Mouse (Mus musculus): Measurements from ENCODE around the gene Phactr4. TPM values are rescaled to one million over a fixed set of nuclear protein-coding genes. Genes with fewer than 3 reads are reported as not detected.

The Phactr4 gene
- total and polyA plus RNA-seq, 3 experiments: 0.95 to 9.6 (median 1.4) TPM

DNA sequence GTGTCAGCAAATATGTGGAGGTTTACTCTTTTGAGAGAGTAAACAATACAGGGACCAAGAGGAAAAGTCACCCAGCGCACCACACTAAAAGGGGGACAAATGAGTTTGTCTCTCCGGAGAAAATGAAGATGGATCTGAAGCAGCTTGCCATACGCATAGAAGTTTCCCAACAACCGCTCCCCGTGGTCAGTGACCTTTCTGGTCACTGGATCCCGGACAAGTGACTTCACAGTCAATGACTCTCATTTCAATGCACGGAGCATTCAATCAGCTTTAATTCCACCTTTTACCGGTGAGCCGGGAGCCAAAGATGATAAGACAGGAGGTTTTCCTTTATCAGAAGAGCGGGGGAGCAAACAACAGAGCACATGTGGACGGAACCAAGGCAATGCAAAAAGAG is 15.6 kb upstream of the Phactr4 start:
- H3K4me3 ChIP-seq (replicated peaks in 1 of 3; ENCODE audit: low read depth in 2 of 3, low read length in 2 of 3, poor library complexity in 1 of 3): no peak overlapping the region
- H3K36me3 ChIP-seq (replicated peaks in 1 of 2; ENCODE audit: control insufficient read depth in 1 of 2, insufficient read depth in 1 of 2, low read length in 1 of 2): no peaks in the 10 kb centered on the region
- in situ Hi-C loops (cut with MboI; ENCODE audit: low pct_ligation_motif_present, low pct_unique_long_range_greater_than_20kb, low sequenced_read_pairs): no loop called here
- DNase-seq (ENCODE audit: extremely low read depth): no peak
- H3K79me2 ChIP-seq (replicated peaks; ENCODE audit: control insufficient read depth, extremely low read depth, insufficient read depth, poor library complexity, severe bottlenecking): no peaks in the 10 kb centered on the region
- H3K27me3 ChIP-seq (replicated peaks): no peaks in the 10 kb centered on the region
- dilution Hi-C loops (cut with MboI; ENCODE audit: extremely low pct_ligation_motif_present, extremely low pct_unique_long_range_greater_than_20kb, low sequenced_read_pairs): no loop called here
- H3K9ac ChIP-seq (ENCODE audit: insufficient read depth, low read depth): no peak overlapping the region
- H3K9me3 ChIP-seq (replicated peaks; ENCODE audit: low read length): no peaks in the 10 kb centered on the region
- no peak overlapping the region for H3K4me2 ChIP-seq (ENCODE audit: insufficient read depth, low read depth, poor library complexity, severe bottlenecking)
- H3K4me1 ChIP-seq (ENCODE audit: control insufficient read depth in 1 of 2, insufficient read depth in 2 of 2): peaks cover 0 to 3% of the 10 kb centered on the region in 2 experiments; a peak in 1 of 4 replicates
- TF ChIP-seq TCF12 (IDR thresholded peaks at IDR 0.05; ENCODE audit: low read depth, low read length): no peak
- TF ChIP-seq BHLHE40 (IDR thresholded peaks at IDR 0.05; ENCODE audit: low read depth, low read length): no peak
- no peak overlapping the region for H3K27ac ChIP-seq (ENCODE audit: insufficient read depth, low read depth)

DNA sequence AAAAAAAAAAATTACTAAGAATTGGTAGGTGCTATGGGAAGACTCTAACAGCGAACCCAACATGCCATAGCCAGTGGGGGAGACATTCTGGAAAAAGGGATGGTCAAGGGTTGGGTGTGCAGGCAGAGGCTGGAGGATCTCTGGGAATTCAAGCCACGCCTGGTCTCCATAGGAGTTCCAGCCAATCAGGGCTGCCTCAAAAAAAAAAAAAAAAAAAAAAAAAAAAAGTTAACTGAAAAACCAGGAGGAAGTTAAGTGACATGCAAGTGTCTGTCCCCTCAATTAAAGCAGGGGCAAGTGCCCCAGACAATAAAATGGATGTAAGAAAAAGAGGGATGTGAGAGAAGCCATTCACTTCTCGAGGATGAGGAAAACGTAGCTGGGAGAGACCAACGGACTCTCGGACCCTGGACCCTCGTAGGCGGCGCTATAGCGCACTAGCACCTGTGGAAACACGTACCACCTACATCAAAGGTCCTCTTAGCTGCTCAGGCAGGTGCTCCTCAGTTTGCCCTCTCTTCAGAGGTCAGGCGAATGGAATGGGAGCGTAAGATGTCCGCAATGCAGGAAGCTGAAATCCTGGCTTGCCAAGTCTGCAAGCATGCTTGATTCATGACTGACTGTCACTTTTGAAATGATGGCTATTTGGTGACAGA is 10.6 kb upstream of the Phactr4 start:
- peaks cover 16% of the 10 kb centered on the region for H3K27me3 ChIP-seq (replicated peaks)
- dilution Hi-C loops (cut with MboI; ENCODE audit: extremely low pct_ligation_motif_present, extremely low pct_unique_long_range_greater_than_20kb, low sequenced_read_pairs) (no loop called here), in situ Hi-C loops (cut with MboI; ENCODE audit: low pct_ligation_motif_present, low pct_unique_long_range_greater_than_20kb, low sequenced_read_pairs) (no loop called here)
- H3K27ac ChIP-seq (ENCODE audit: insufficient read depth, low read depth): no peak overlapping the region
- H3K4me2 ChIP-seq (ENCODE audit: insufficient read depth, low read depth, poor library complexity, severe bottlenecking): no peak overlapping the region
- no peaks in the 10 kb centered on the region for H3K36me3 ChIP-seq (replicated peaks in 1 of 2; ENCODE audit: control insufficient read depth in 1 of 2, insufficient read depth in 1 of 2, low read length in 1 of 2)
- no peak for DNase-seq (ENCODE audit: extremely low read depth)
- H3K4me1 ChIP-seq (ENCODE audit: control insufficient read depth in 1 of 2, insufficient read depth in 2 of 2): peaks cover 0 to 3% of the 10 kb centered on the region in 2 experiments; a peak in 1 of 4 replicates
- TF ChIP-seq ZNF384 (IDR thresholded peaks at IDR 0.05; ENCODE audit: low read depth, low read length) (peak; percentile 78), UBTF (IDR thresholded peaks at IDR 0.05; ENCODE audit: low read depth, low read length) (no peak), JUND (conservative IDR thresholded peaks at IDR 0.05; ENCODE audit: low read depth, low read length) (no peak), ZC3H11A (IDR thresholded peaks at IDR 0.05; ENCODE audit: low read depth, low read length) (no peak), TCF12 (IDR thresholded peaks at IDR 0.05; ENCODE audit: low read depth, low read length) (no peak), PAX5 (IDR thresholded peaks at IDR 0.05; ENCODE audit: low read length) (no peak), RAD21 (IDR thresholded peaks at IDR 0.05; ENCODE audit: low read depth, low read length) (no peak), NELFE (IDR thresholded peaks at IDR 0.05; ENCODE audit: low read depth, low read length) (no peak)
- H3K4me3 ChIP-seq (replicated peaks in 1 of 3; ENCODE audit: low read depth in 2 of 3, low read length in 2 of 3, poor library complexity in 1 of 3): no peak overlapping the region
- H3K79me2 ChIP-seq (replicated peaks; ENCODE audit: control insufficient read depth, extremely low read depth, insufficient read depth, poor library complexity, severe bottlenecking): no peaks in the 10 kb centered on the region
- no peaks in the 10 kb centered on the region for H3K9me3 ChIP-seq (replicated peaks; ENCODE audit: low read length)
- H3K9ac ChIP-seq (ENCODE audit: insufficient read depth, low read depth): no peak overlapping the region

DNA sequence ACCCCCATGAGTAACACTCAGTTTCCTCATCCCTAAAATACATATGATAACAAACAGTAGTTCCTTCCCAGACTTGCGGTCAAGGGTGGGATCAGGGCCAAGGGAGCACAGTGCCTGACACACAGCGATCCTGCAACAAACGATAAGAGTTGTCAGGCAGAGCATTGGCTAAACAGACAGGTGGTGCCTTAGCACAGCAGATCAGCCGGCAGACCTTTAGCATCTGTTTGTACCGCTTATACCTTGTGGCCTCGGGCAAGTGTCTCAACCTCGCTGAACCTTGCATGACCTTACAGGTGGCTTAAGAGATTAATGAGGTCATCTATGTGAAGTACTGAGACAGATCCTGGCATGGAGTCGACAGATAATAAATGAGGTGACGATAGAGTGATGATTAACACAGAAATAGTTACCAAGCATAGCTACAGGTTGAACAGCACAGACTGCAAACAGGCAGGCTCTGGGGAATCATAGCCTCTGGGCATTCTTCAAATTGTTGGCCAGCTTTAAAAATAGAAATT is 5.8 kb upstream of the Phactr4 start:
- Histone ChIP-seq H3K9ac (ENCODE audit: insufficient read depth, low read depth) (no peak overlapping the region), H3K79me2 (replicated peaks; ENCODE audit: control insufficient read depth, extremely low read depth, insufficient read depth, poor library complexity, severe bottlenecking) (no peaks in the 10 kb centered on the region), H3K27ac (ENCODE audit: insufficient read depth, low read depth) (no peak overlapping the region), H3K27me3 (replicated peaks) (peaks cover 20% of the 10 kb centered on the region), H3K36me3 (replicated peaks in 1 of 2; ENCODE audit: control insufficient read depth in 1 of 2, insufficient read depth in 1 of 2, low read length in 1 of 2) (no peaks in the 10 kb centered on the region), H3K9me3 (replicated peaks; ENCODE audit: low read length) (peaks cover 3% of the 10 kb centered on the region), H3K4me1 (ENCODE audit: control insufficient read depth in 1 of 2, insufficient read depth in 2 of 2) (peaks cover 0 to 2% of the 10 kb centered on the region in 2 experiments; a peak in 1 of 4 replicates), H3K4me2 (ENCODE audit: insufficient read depth, low read depth, poor library complexity, severe bottlenecking) (no peak overlapping the region), H3K4me3 (replicated peaks in 1 of 3; ENCODE audit: low read depth in 2 of 3, low read length in 2 of 3, poor library complexity in 1 of 3) (no peak overlapping the region)
- no peak for TF ChIP-seq TCF12 (IDR thresholded peaks at IDR 0.05; ENCODE audit: low read depth, low read length)
- no peak for TF ChIP-seq ZC3H11A (IDR thresholded peaks at IDR 0.05; ENCODE audit: low read depth, low read length)
- no peak for TF ChIP-seq E2F4 (IDR thresholded peaks at IDR 0.05; ENCODE audit: insufficient replicate concordance, low read depth, low read length)
- TF ChIP-seq IRF4 (IDR thresholded peaks at IDR 0.05; ENCODE audit: low read depth, low read length): no peak
- no peak for TF ChIP-seq POLR2AphosphoS2 (IDR thresholded peaks at IDR 0.05; ENCODE audit: low read depth, low read length)
- TF ChIP-seq JUN (IDR thresholded peaks at IDR 0.05; ENCODE audit: insufficient read depth, low read depth, low read length): no peak
- in situ Hi-C loops (cut with MboI; ENCODE audit: low pct_ligation_motif_present, low pct_unique_long_range_greater_than_20kb, low sequenced_read_pairs): no loop called here
- no peak for DNase-seq (ENCODE audit: extremely low read depth)
- dilution Hi-C loops (cut with MboI; ENCODE audit: extremely low pct_ligation_motif_present, extremely low pct_unique_long_range_greater_than_20kb, low sequenced_read_pairs): no loop called here
